Mouse (Mus musculus): ENCODE measurements around the gene Taf3. TPM values are rescaled to one million over a fixed set of nuclear protein-coding genes. Genes with fewer than 3 reads are reported as not detected.
A peak's percentile ranks its signal among the peaks of the same experiment; 100 is the strongest.

Taf3 gene
- polyA plus RNA-seq, 1 experiment, result 8.4 TPM

DNA sequence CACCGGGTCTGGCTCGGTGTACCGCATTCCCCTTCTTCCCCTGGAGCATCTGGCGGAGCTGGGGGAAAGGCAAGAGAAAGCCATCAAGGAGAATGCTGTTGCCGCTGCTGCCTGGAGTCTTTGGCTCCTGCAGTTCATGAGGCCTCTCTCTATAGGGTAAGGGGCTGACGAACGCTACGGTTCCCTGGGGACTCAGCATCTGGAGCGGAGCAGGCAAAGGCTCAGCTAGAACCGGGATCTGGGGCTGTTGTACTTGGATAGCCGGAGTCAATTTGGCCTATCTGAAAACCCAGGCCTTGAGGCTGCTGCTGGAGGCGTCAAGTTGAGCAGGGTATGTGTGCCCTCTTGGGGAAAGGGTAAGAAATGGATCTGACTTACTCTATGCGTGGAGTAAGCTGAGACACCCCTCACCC is 166.8 kb downstream of the Taf3 start:
- H3K4me1 ChIP-seq (ENCODE audit: control insufficient read depth, insufficient read depth, low read length), result no peaks in the 10 kb centered on the region
- TF ChIP-seq CTCF (IDR thresholded peaks at IDR 0.05; ENCODE audit: extremely low read depth, insufficient read depth, low read length) (no peak), POLR2A (IDR thresholded peaks at IDR 0.05; ENCODE audit: extremely low read depth, insufficient read depth, low read length) (no peak)
- no peak overlapping the region for H3K27ac ChIP-seq (ENCODE audit: insufficient read depth, low read length)
- no peak overlapping the region for H3K4me3 ChIP-seq (ENCODE audit: insufficient read depth, low read length)

DNA sequence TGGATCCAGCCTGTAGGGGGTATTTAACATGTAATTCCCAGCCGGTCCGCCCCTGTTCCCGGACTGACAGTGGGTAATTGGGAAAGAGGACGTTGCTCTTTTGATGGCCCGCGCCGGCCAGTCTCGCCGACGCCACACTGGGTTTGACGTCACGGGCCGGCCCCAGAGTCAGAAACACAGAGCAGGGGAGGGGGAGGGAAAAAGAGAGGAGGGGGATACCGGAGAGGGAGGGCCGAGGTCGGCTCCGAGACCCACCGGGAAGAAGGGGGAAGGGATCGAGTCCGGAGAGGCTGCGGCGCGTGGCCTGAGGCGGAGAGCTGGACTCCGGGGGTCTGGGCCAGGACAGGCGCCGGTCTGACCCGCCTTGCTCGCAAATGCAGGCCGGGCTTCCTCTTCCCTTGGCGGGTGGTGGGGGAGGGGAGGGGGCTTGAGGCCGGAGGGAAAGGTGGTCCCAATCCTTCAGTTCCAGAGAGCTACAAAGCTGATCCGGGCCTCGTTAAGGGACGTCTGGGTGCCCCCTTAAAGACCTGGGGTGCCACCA is 167.3 kb downstream of the Taf3 start, which contains the start of gene 4930412O13Rik:
4930412O13Rik (plus strand) TSS at position 202 of the 541 bp plus-strand sequence.
- TF ChIP-seq POLR2A (IDR thresholded peaks at IDR 0.05; ENCODE audit: extremely low read depth, insufficient read depth, low read length) (no peak), CTCF (IDR thresholded peaks at IDR 0.05; ENCODE audit: extremely low read depth, insufficient read depth, low read length) (no peak)
- no peak within 1 kb of the TSS for H3K4me3 ChIP-seq (ENCODE audit: insufficient read depth, low read length)
- H3K4me1 ChIP-seq (ENCODE audit: control insufficient read depth, insufficient read depth, low read length), result no peaks in the 10 kb centered on the region
- H3K27ac ChIP-seq (ENCODE audit: insufficient read depth, low read length), result no peak within 1 kb of the TSS

DNA sequence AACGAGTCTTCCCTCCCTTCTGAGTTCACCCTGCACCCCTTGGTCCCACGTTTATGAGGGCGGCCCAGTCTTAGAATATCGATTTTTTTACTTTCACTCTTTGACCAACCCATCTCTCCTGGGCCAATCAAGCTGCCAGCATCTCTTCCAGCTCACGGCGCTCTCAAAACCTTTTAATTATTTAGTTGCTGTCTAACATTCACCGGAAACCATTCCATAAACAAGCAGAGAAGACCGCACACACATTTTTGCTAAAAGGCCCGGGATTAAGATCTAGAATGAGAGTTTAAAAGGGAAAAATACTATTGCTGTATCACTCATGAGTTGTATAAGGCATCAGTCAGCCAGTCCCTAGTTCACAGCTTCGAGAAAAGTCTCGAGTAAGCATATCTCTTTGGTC is 168.1 kb downstream of the Taf3 start:
- H3K4me3 ChIP-seq (ENCODE audit: insufficient read depth, low read length), result no peak overlapping the region
- no peaks in the 10 kb centered on the region for H3K4me1 ChIP-seq (ENCODE audit: control insufficient read depth, insufficient read depth, low read length)
- no peak overlapping the region for H3K27ac ChIP-seq (ENCODE audit: insufficient read depth, low read length)
- no peak for TF ChIP-seq CTCF (IDR thresholded peaks at IDR 0.05; ENCODE audit: extremely low read depth, insufficient read depth, low read length)

DNA sequence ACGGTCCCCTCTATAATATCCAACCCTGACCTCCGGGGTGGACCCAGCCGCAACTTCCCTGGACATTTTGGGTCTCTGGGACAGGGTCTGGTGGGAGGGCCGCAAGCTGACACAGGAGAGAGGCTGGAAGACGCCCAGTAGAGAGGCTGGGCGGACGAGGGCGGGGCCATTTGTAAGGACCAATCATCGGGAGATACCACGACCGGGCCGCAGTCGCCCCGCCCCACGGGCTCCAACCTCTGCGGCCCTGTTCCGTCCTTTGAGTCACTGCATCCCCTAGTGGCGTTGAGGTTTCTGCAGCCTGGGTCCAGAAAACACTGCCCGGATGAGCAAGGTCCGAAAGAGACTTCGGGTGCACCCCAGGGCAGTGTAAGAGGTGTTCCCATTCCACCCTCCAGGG is 168.9 kb downstream of the Taf3 start:
- TF ChIP-seq CTCF (IDR thresholded peaks at IDR 0.05; ENCODE audit: extremely low read depth, insufficient read depth, low read length) (peak; percentile 32), POLR2A (IDR thresholded peaks at IDR 0.05; ENCODE audit: extremely low read depth, insufficient read depth, low read length) (no peak)
- H3K27ac ChIP-seq (ENCODE audit: insufficient read depth, low read length), result no peak overlapping the region

DNA sequence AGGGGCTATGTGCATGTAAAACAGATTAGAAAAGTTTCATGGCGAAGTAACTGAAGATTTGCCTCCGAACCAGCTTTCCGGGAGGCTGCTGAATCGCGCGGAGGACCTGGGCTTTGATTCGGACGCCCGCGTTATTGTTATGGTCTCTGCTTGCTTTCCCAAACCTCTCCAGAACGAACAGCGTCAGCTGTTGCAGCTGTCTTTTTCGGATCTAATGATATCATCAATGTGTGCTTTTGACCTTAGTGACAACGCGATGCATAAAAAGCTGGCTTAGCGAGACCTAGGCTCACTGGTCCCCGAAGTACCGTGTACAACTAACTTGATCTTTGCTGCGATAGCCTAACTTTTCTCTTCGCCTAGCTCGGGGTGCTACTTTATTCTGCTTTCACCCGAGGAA is 169.3 kb downstream of the Taf3 start:
- no peak overlapping the region for H3K4me3 ChIP-seq (ENCODE audit: insufficient read depth, low read length)
- no peaks in the 10 kb centered on the region for H3K4me1 ChIP-seq (ENCODE audit: control insufficient read depth, insufficient read depth, low read length)
- no peak overlapping the region for H3K27ac ChIP-seq (ENCODE audit: insufficient read depth, low read length)
- TF ChIP-seq CTCF (IDR thresholded peaks at IDR 0.05; ENCODE audit: extremely low read depth, insufficient read depth, low read length) (no peak), POLR2A (IDR thresholded peaks at IDR 0.05; ENCODE audit: extremely low read depth, insufficient read depth, low read length) (no peak)

More for the DNA sequence above, 168.9 kb downstream of the Taf3 start:
- Histone ChIP-seq H3K4me3 (ENCODE audit: insufficient read depth, low read length) (no peak overlapping the region), H3K4me1 (ENCODE audit: control insufficient read depth, insufficient read depth, low read length) (no peaks in the 10 kb centered on the region)

DNA sequence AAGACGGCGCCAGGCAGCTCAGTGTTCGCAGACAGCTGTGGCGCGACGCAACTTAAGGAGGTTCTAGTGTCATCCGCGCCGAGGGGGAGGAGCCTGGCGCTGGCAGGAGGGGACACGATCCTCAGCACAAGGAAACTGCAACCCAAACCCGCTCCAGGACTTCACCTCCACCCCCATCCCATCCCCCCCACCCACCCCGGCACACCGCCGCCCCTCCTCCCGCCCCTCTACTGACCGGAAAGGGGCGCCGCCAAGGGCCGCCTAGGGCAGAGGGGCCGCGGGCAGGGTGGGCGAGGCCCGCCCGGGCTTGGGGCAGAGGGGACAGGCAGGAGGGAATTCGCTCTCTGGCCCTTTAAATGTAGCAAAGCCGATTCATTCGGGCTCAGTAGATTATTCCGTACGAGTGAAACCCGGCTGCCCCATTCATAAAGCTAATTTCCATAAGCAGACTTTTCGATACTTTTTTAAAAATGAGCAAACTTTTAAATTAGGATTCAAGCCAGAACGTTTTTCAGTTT is 169.8 kb downstream of the Taf3 start:
- no peak overlapping the region for H3K4me3 ChIP-seq (ENCODE audit: insufficient read depth, low read length)
- no peaks in the 10 kb centered on the region for H3K4me1 ChIP-seq (ENCODE audit: control insufficient read depth, insufficient read depth, low read length)
- TF ChIP-seq CTCF (IDR thresholded peaks at IDR 0.05; ENCODE audit: extremely low read depth, insufficient read depth, low read length), result no peak
- no peak for TF ChIP-seq POLR2A (IDR thresholded peaks at IDR 0.05; ENCODE audit: extremely low read depth, insufficient read depth, low read length)
- no peak overlapping the region for H3K27ac ChIP-seq (ENCODE audit: insufficient read depth, low read length)

DNA sequence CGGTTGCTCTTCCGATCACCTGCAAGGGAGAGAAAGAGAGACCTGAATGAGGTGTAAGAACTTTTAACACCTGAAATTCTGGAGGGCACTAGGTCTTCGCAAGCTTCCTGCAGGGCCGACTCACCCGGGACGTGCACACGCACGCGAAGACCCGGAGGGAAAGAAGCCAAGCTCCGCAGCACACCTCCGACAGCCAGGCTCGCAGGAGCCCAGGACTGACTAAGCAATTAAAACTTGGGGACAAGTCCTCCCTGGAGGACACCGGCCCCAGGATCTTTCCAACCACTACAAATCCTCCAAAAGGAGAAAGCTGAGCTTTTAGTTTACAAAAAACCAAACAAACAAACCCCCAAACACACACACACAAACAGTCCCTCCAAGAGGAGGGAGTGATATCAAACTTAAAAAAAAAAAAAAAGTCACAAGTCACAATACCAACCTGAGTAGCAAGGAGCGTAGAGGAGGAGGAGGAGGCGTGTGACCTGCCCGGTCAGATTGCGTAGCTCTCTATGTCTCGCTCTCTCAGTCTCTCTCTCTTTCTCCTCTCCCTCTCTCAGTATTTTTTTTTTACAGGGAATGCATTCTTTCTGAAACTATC is 170.3 kb downstream of the Taf3 start:
- Histone ChIP-seq H3K4me1 (ENCODE audit: control insufficient read depth, insufficient read depth, low read length) (no peaks in the 10 kb centered on the region), H3K27ac (ENCODE audit: insufficient read depth, low read length) (no peak overlapping the region), H3K4me3 (ENCODE audit: insufficient read depth, low read length) (no peak overlapping the region)
- TF ChIP-seq POLR2A (IDR thresholded peaks at IDR 0.05; ENCODE audit: extremely low read depth, insufficient read depth, low read length), result no peak
- no peak for TF ChIP-seq CTCF (IDR thresholded peaks at IDR 0.05; ENCODE audit: extremely low read depth, insufficient read depth, low read length)

DNA sequence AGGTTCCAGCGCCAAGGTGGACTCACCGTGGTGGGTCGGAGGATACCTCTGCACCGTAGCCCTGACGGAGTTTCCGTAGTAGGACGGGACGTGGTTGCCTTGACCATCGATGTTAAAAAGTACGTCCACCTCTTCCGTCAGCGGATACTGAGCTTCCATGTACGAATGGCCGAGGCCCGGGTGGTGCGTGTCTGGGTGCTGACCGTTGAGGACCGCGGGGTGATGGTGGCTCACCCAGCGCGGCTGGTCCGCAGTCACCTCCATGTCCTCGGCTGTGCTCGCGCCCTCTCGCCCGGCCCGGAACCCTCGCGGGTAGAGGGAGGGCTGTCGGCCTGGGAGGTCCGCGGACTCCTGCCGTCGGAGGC is 171.1 kb downstream of the Taf3 start:
- no peak overlapping the region for H3K27ac ChIP-seq (ENCODE audit: insufficient read depth, low read length)
- no peak for TF ChIP-seq CTCF (IDR thresholded peaks at IDR 0.05; ENCODE audit: extremely low read depth, insufficient read depth, low read length)
- TF ChIP-seq POLR2A (IDR thresholded peaks at IDR 0.05; ENCODE audit: extremely low read depth, insufficient read depth, low read length), result no peak
- no peaks in the 10 kb centered on the region for H3K4me1 ChIP-seq (ENCODE audit: control insufficient read depth, insufficient read depth, low read length)
- no peak overlapping the region for H3K4me3 ChIP-seq (ENCODE audit: insufficient read depth, low read length)

DNA sequence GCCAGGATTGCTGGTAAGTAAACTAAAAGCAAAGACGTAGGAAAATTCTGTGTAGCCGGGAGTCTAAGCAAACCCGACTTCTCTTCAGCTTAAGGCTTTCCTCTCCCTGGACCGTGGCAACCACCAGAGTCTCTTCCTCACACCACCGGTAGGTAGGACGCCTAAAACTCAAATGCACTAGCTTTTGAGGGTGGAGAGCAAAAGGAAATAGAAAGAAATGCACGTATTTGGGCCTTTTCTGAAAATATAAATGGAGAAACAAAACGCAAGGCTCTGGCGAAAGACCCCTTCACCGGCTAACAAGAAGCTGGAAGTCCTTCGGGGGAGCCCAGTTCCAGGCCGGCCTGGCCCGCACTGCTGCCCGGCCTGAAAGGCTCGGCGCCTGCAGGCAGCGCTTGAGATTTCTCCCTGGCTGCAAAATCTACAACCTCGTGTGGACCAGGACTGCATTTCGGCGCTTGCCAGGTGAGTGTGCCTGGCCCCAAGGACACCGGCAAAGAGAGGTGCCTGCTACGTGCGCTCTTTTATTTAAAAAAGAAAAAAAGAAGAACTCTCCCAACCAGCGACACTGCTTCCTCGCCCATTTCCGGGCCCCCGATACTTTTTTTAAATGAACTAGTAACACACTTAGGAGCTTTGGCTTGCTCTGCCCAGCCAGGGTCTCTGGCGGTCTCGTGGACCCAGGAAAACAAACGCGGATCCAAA is 171.6 kb downstream of the Taf3 start:
- Histone ChIP-seq H3K27ac (ENCODE audit: insufficient read depth, low read length) (no peak overlapping the region), H3K4me3 (ENCODE audit: insufficient read depth, low read length) (no peak overlapping the region), H3K4me1 (ENCODE audit: control insufficient read depth, insufficient read depth, low read length) (no peaks in the 10 kb centered on the region)
- TF ChIP-seq CTCF (IDR thresholded peaks at IDR 0.05; ENCODE audit: extremely low read depth, insufficient read depth, low read length) (no peak), POLR2A (IDR thresholded peaks at IDR 0.05; ENCODE audit: extremely low read depth, insufficient read depth, low read length) (no peak)

Measured in cortical plate, adult 2 months (tissue).